Mouse (Mus musculus) midbrain, postnatal 0 days (tissue): ENCODE results near the gene Abtb2. TPM values are rescaled to one million over a fixed set of nuclear protein-coding genes. Genes with fewer than 3 reads are reported as not detected.

Experiments
- ATAC-seq: fragments of 200-750 bp; cut with Nextera tagmentation; 2 replicates; pipeline ENCODE4 v1.8.0; 2017; ENCODE audit warnings: moderate number of reproducible peaks, mild to moderate bottlenecking, moderate TSS enrichment, moderate library complexity; ENCODE audit not compliant: low FRiP score
- DNase-seq: peaks from one replicate; pipeline ENCODE4 v3.0.0-alpha.2; 2015; ENCODE audit warnings: low spot score
- H3K27ac ChIP-seq: fragments of 300-500 bp; sonication (generic); 2 replicates; pipeline ENCODE4 v1.5.1; 2014; ENCODE audit warnings: low read depth, mild to moderate bottlenecking, low read length, mixed read lengths
- H3K27me3 ChIP-seq: fragments of 300-500 bp; sonication (generic); 2 replicates; pipeline ENCODE4 v1.6.1; 2014; ENCODE audit warnings: low read length, control low read depth, mixed read lengths; ENCODE audit not compliant: insufficient read depth
- H3K36me3 ChIP-seq: fragments of 300-500 bp; sonication (generic); 2 replicates; pipeline ENCODE4 v1.6.1; 2014; ENCODE audit warnings: low read length, control low read depth, mixed read lengths; ENCODE audit not compliant: insufficient read depth
- H3K4me1 ChIP-seq: fragments of 300-500 bp; sonication (generic); 2 replicates; pipeline ENCODE4 v1.6.1; 2014; ENCODE audit warnings: mild to moderate bottlenecking, control low read depth, antibody characterized with exemption, low read length, mixed read lengths; ENCODE audit not compliant: insufficient read depth
- H3K4me2 ChIP-seq: fragments of 300-500 bp; sonication (generic); 2 replicates; pipeline ENCODE4 v1.6.1; 2014; ENCODE audit warnings: low read depth, mild to moderate bottlenecking, low read length, mixed read lengths; ENCODE audit not compliant: poor library complexity, severe bottlenecking
- H3K4me3 ChIP-seq: fragments of 300-500 bp; sonication (generic); 2 replicates; pipeline ENCODE4 v1.5.1; 2014; ENCODE audit warnings: low read depth, mild to moderate bottlenecking, low read length, moderate library complexity
- H3K9ac ChIP-seq: fragments of 300-500 bp; sonication (generic); replicated peaks from 2 replicates; pipeline ENCODE4 v1.6.1; 2014; ENCODE audit warnings: mild to moderate bottlenecking, low read length, moderate library complexity, mixed read lengths; ENCODE audit not compliant: poor library complexity, severe bottlenecking
- H3K9me3 ChIP-seq: fragments of 300-500 bp; sonication (generic); 2 replicates; pipeline ENCODE4 v1.6.1; 2016; ENCODE audit warnings: low read length, control low read depth
- CTCF ChIP-seq: IDR thresholded peaks from 2 replicates; pipeline ENCODE4 v1.5.1; 2016; ENCODE audit warnings: antibody characterized with exemption, mild to moderate bottlenecking
- WGBS: fragments of 180-500 bp; shearing (Covaris S2); extraction: QIAGEN DNeasy Blood & Tissue Kit; methylation state at CpG from one replicate; pipeline ENCODE4 v1.1.7; 2014; 5-methylcytosine and 5-hydroxymethylcytosine counted together
- polyA plus RNA-seq: library from polyadenylated mRNA; unstranded; fragments of >200 nt; fragmentation: Nextera tagmentation; extraction: Ambion mirVana; gene quantifications from 2 replicates; pipeline ENCODE4 v1.2.1, GENCODE M21; 2015
- total RNA-seq: library from RNA; depleted of rRNA; stranded (reverse); fragments of >200 nt; gene quantifications from 2 replicates; pipeline ENCODE4 v1.2.3, GENCODE M21; 2014

Gene Abtb2
- total and polyA plus RNA-seq, 2 experiments from 2014 or later: 7.4 to 21.8 TPM

GRCm38 (mm10) chr2:103586423-103586822 is 20.3 kb downstream of the Abtb2 start:
- Histone ChIP-seq H3K9ac (no peak overlapping the region), H3K4me2 (no peak overlapping the region), H3K4me3 (no peak overlapping the region), H3K27ac (no peak overlapping the region), H3K36me3 (no peaks in the 10 kb centered on the region), H3K9me3 (no peaks in the 10 kb centered on the region), H3K27me3 (no peaks in the 10 kb centered on the region), H3K4me1 (no peaks in the 10 kb centered on the region)
- WGBS: 74% methylated on average over 3 of the region's 3 CpGs
- no peak for TF ChIP-seq CTCF
- no peak for DNase-seq
- ATAC-seq: no peak

GRCm38 (mm10) chr2:103588776-103589175 is 22.7 kb downstream of the Abtb2 start:
- no peak overlapping the region for H3K9ac ChIP-seq
- no peaks in the 10 kb centered on the region for H3K36me3 ChIP-seq
- TF ChIP-seq CTCF: no peak
- no peak overlapping the region for H3K4me3 ChIP-seq
- H3K4me1 ChIP-seq: peaks cover 7% of the 10 kb centered on the region; the same call in 1 of the 2 replicates
- 59% methylated on average over 5 of the region's 5 CpGs for WGBS
- ATAC-seq (no peak), DNase-seq (peak; percentile 45)
- no peaks in the 10 kb centered on the region for H3K9me3 ChIP-seq
- no peak overlapping the region for H3K27ac ChIP-seq
- H3K4me2 ChIP-seq: no peak overlapping the region
- no peaks in the 10 kb centered on the region for H3K27me3 ChIP-seq

- ATAC-seq: no peak
- H3K4me3 ChIP-seq: no peak overlapping the region
- H3K36me3 ChIP-seq: no peaks in the 10 kb centered on the region
- H3K9me3 ChIP-seq: no peaks in the 10 kb centered on the region
- no peak for DNase-seq
- H3K27ac ChIP-seq: no peak overlapping the region
- no peak overlapping the region for H3K4me2 ChIP-seq
- H3K4me1 ChIP-seq: peaks cover 7% of the 10 kb centered on the region; the same call in 1 of the 2 replicates
- no peak overlapping the region for H3K9ac ChIP-seq
- WGBS: 88% methylated on average over 4 of the region's 4 CpGs
- H3K27me3 ChIP-seq: no peaks in the 10 kb centered on the region
- no peak for TF ChIP-seq CTCF
These were observed 23.3 kb downstream of the Abtb2 start for GRCm38 (mm10) chr2:103589400-103589799.

- Histone ChIP-seq H3K27ac (no peak overlapping the region), H3K4me2 (no peak overlapping the region), H3K27me3 (no peaks in the 10 kb centered on the region), H3K36me3 (no peaks in the 10 kb centered on the region), H3K9ac (no peak overlapping the region), H3K4me1 (peaks cover 9% of the 10 kb centered on the region; the same call in 1 of the 2 replicates), H3K9me3 (no peaks in the 10 kb centered on the region), H3K4me3 (no peak overlapping the region)
- WGBS: 93% methylated on average over 7 of the region's 7 CpGs
- no peak for DNase-seq
- no peak for ATAC-seq
- no peak for TF ChIP-seq CTCF
These were observed 24.5 kb downstream of the Abtb2 start for GRCm38 (mm10) chr2:103590645-103591044.

GRCm38 (mm10) chr2:103591742-103592590 is 25.9 kb downstream of the Abtb2 start:
- Histone ChIP-seq H3K27ac (peak overlapping the region; percentile 68), H3K9ac (no peak overlapping the region), H3K36me3 (no peaks in the 10 kb centered on the region), H3K4me3 (no peak overlapping the region), H3K27me3 (no peaks in the 10 kb centered on the region), H3K9me3 (no peaks in the 10 kb centered on the region), H3K4me1 (peaks cover 9% of the 10 kb centered on the region; the same call in 1 of the 2 replicates), H3K4me2 (no peak overlapping the region)
- ATAC-seq (peak; percentile 84), DNase-seq (peak; percentile 63)
- peak; percentile 36; the same call in 1 of the 2 replicates for TF ChIP-seq CTCF
- WGBS: 39% methylated on average over 9 of the region's 9 CpGs

GRCm38 (mm10) chr2:103592591-103592929 is 26.4 kb downstream of the Abtb2 start:
- Histone ChIP-seq H3K27ac (peak overlapping the region; percentile 68), H3K9ac (no peak overlapping the region), H3K9me3 (no peaks in the 10 kb centered on the region), H3K27me3 (no peaks in the 10 kb centered on the region), H3K4me1 (peaks cover 9% of the 10 kb centered on the region; the same call in 1 of the 2 replicates), H3K4me3 (no peak overlapping the region), H3K36me3 (no peaks in the 10 kb centered on the region), H3K4me2 (no peak overlapping the region)
- DNase-seq: peak; percentile 21
- peak; percentile 17; the same call in 1 of the 2 replicates for ATAC-seq
- WGBS: 66% methylated on average over 3 of the region's 3 CpGs
- TF ChIP-seq CTCF: no peak
